Mouse (Mus musculus) liver, embryonic 11.5 days (tissue): ENCODE data around the gene Clip2. TPM values are rescaled to one million over a fixed set of nuclear protein-coding genes. Genes with fewer than 3 reads are reported as not detected.

Experiments
- ATAC-seq: fragments of 200-750 bp; cut with Nextera tagmentation; replicated peaks from 2 replicates; pipeline ENCODE4 v1.8.0; 2017; ENCODE audit warnings: moderate number of reproducible peaks, mild to moderate bottlenecking, moderate TSS enrichment, moderate library complexity; ENCODE audit not compliant: low FRiP score
- DNase-seq: peaks from one replicate; pipeline ENCODE4 v3.0.0-alpha.2; 2017; ENCODE audit warnings: low spot score
- H3K27ac ChIP-seq: fragments of 300-500 bp; sonication (generic); 2 replicates; pipeline ENCODE4 v1.5.1; 2014; ENCODE audit warnings: mild to moderate bottlenecking, low read depth, low read length, control low read depth
- H3K27me3 ChIP-seq: fragments of 300-500 bp; sonication (generic); replicated peaks from 2 replicates; pipeline ENCODE4 v1.6.1; 2014; ENCODE audit warnings: low read length, mixed read lengths; ENCODE audit not compliant: control insufficient read depth, insufficient read depth
- H3K36me3 ChIP-seq: fragments of 300-500 bp; sonication (generic); 2 replicates; pipeline ENCODE4 v1.6.1; 2014; ENCODE audit warnings: mild to moderate bottlenecking, low read length, moderate library complexity, mixed read lengths; ENCODE audit not compliant: control insufficient read depth, insufficient read depth
- H3K4me1 ChIP-seq: fragments of 300-500 bp; sonication (generic); replicated peaks from 2 replicates; pipeline ENCODE4 v1.6.1; 2014; ENCODE audit warnings: low read length, mixed read lengths; ENCODE audit not compliant: control insufficient read depth, insufficient read depth
- H3K4me2 ChIP-seq: fragments of 300-500 bp; sonication (generic); 2 replicates; pipeline ENCODE4 v1.6.1; 2014; ENCODE audit warnings: mild to moderate bottlenecking, control low read depth, moderate library complexity
- H3K4me3 ChIP-seq: fragments of 300-500 bp; sonication (generic); 2 replicates; pipeline ENCODE4 v1.5.1; 2014; ENCODE audit warnings: low read depth, low read length, control low read depth
- H3K9ac ChIP-seq: fragments of 300-500 bp; sonication (generic); 2 replicates; pipeline ENCODE4 v1.6.1; 2014; ENCODE audit warnings: low read depth, low read length, control low read depth
- H3K9me3 ChIP-seq: fragments of 300-500 bp; sonication (generic); 2 replicates; pipeline ENCODE4 v1.6.1; 2016; ENCODE audit warnings: low read length, inconsistent platforms, mixed read lengths; ENCODE audit not compliant: control insufficient read depth
- WGBS: fragments of 180-500 bp; shearing (Covaris S2); extraction: QIAGEN DNeasy Blood & Tissue Kit; methylation state at CpG from one replicate; pipeline ENCODE4 v1.1.7; 2014; 5-methylcytosine and 5-hydroxymethylcytosine counted together
- polyA plus RNA-seq: library from polyadenylated mRNA; unstranded; fragments of >200 nt; fragmentation: Nextera tagmentation; extraction: Ambion mirVana; gene quantifications from 2 replicates; pipeline ENCODE4 v1.2.1, GENCODE M21; 2014

Gene Clip2
- polyA plus RNA-seq, 1 experiment from 2014 or later = 1.7 TPM

- Histone ChIP-seq H3K27me3 (no peaks in the 10 kb centered on the region), H3K4me1 (peaks cover 6% of the 10 kb centered on the region; the same call in 1 of the 2 replicates), H3K9me3 (no peaks in the 10 kb centered on the region), H3K36me3 (no peaks in the 10 kb centered on the region), H3K27ac (no peak overlapping the region; the same call in 1 of the 2 replicates), H3K9ac (peak overlapping the region; percentile 22; the same call in 1 of the 2 replicates), H3K4me3 (no peak overlapping the region), H3K4me2 (peak overlapping the region; percentile 28)
- ATAC-seq = peak; percentile 87
- 49% methylated on average over 11 of the region's 11 CpGs for WGBS
- DNase-seq = peak; percentile 82
Observed at GRCm38 (mm10) chr5:134494142-134494541, 58.1 kb downstream of the Clip2 start.

GRCm38 (mm10) chr5:134492956-134493355 is 59.3 kb downstream of the Clip2 start:
- Histone ChIP-seq H3K36me3 (no peaks in the 10 kb centered on the region), H3K9me3 (no peaks in the 10 kb centered on the region)
- WGBS = 89% methylated on average over 4 of the region's 4 CpGs

DNA sequence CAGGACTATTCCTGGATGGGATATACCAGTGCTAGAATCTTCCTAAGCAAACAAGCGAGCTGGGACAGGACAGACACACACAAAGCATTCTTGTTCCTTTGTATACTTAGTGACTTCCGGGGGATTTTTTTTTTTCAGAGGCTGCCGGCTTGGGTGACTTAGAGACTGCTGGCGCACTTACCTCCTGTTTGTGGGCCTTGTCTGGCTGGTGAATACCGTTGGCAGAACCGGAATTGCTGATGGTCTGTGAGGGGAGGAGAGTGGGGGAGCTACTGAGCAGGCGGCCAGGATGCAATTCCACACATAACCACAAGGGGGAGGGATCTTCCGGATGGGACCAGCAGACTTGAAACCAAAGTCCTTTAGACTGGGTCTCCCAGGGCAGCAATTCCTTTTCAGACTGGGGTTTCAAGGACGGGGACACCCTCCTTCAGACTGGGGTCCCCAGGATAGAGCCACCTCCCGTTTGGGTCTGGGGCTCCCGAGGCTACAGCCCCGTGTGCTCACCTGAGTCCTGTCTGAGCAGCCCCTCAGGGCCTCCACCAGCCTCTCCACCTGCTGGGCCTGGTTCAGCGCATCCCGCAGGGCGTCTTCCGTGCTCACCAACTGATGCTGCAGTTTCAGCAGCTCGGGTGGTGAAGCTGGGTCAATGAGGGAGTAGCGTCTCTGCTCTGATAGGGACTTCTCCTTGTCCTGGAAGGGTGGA is 60.4 kb downstream of the Clip2 start:
- 30% methylated on average over 18 of the region's 18 CpGs for WGBS
- no peak overlapping the region for H3K9ac ChIP-seq
- no peaks in the 10 kb centered on the region for H3K36me3 ChIP-seq
- no peak overlapping the region for H3K27ac ChIP-seq
- H3K9me3 ChIP-seq = no peaks in the 10 kb centered on the region
- ATAC-seq (peak; percentile 51), DNase-seq (peak; percentile 85)
- H3K27me3 ChIP-seq = no peaks in the 10 kb centered on the region
- H3K4me3 ChIP-seq = no peak overlapping the region
- H3K4me1 ChIP-seq = peaks cover 6% of the 10 kb centered on the region; the same call in 1 of the 2 replicates
- peak overlapping the region; percentile 37; the same call in 1 of the 2 replicates for H3K4me2 ChIP-seq

More at GRCm38 (mm10) chr5:134492956-134493355, 59.3 kb downstream of the Clip2 start:
- H3K27ac ChIP-seq = no peak overlapping the region
- no peak for ATAC-seq
- H3K4me1 ChIP-seq = peaks cover 6% of the 10 kb centered on the region; the same call in 1 of the 2 replicates
- H3K27me3 ChIP-seq = no peaks in the 10 kb centered on the region
- no peak overlapping the region for H3K4me3 ChIP-seq
- no peak overlapping the region for H3K4me2 ChIP-seq
- DNase-seq = no peak
- H3K9ac ChIP-seq = no peak overlapping the region

GRCm38 (mm10) chr5:134491206-134491605 is 61.0 kb downstream of the Clip2 start:
- DNase-seq = no peak
- ATAC-seq = no peak
- no peak overlapping the region for H3K27ac ChIP-seq
- no peaks in the 10 kb centered on the region for H3K27me3 ChIP-seq
- no peak overlapping the region for H3K4me3 ChIP-seq
- no peak overlapping the region for H3K9ac ChIP-seq
- no peak overlapping the region for H3K4me2 ChIP-seq
- H3K9me3 ChIP-seq = no peaks in the 10 kb centered on the region
- 82% methylated on average over 2 of the region's 2 CpGs for WGBS
- no peaks in the 10 kb centered on the region for H3K36me3 ChIP-seq
- H3K4me1 ChIP-seq = peaks cover 6% of the 10 kb centered on the region; the same call in 1 of the 2 replicates

- WGBS = 82% methylated on average over 12 of the region's 12 CpGs
- ATAC-seq (no peak), DNase-seq (no peak)
- Histone ChIP-seq H3K27ac (no peak overlapping the region), H3K4me3 (no peak overlapping the region), H3K9me3 (no peaks in the 10 kb centered on the region), H3K27me3 (no peaks in the 10 kb centered on the region), H3K9ac (no peak overlapping the region), H3K4me2 (no peak overlapping the region), H3K4me1 (peaks cover 6% of the 10 kb centered on the region; the same call in 1 of the 2 replicates), H3K36me3 (no peaks in the 10 kb centered on the region)
Observed at GRCm38 (mm10) chr5:134490465-134490864, 61.8 kb downstream of the Clip2 start.

DNA sequence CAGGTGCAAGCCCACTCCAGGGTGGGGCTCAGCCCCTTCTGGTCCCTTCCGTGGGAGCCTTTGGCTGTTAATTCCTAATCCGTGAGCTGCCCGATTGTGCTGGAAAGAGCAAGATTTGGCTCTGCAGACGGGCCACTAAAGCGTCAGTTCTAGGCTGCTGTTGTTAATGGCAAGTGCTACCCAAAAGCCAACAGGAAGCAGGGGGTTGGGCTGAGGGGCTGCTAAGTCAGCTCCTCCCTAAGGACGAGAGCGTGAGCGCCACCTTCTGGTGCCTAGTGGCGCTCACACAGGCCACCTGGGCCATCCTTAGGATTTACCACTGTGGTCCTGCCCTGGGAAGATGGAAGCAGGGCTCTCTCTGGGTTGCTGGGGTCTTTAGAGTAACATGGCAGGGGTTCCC is 62.7 kb downstream of the Clip2 start:
- peak overlapping the region; percentile 34 for H3K4me2 ChIP-seq
- WGBS = 21% methylated on average over 9 of the region's 9 CpGs
- peaks cover 6% of the 10 kb centered on the region; the same call in 1 of the 2 replicates for H3K4me1 ChIP-seq
- H3K36me3 ChIP-seq = no peaks in the 10 kb centered on the region
- H3K27me3 ChIP-seq = no peaks in the 10 kb centered on the region
- ATAC-seq (0 out of 2 replicates have a peak, but pooled peaks have one; percentile 28), DNase-seq (no peak)
- H3K9me3 ChIP-seq = no peaks in the 10 kb centered on the region
- no peak overlapping the region for H3K4me3 ChIP-seq
- no peak overlapping the region; the same call in 1 of the 2 replicates for H3K9ac ChIP-seq
- H3K27ac ChIP-seq = no peak overlapping the region

DNA sequence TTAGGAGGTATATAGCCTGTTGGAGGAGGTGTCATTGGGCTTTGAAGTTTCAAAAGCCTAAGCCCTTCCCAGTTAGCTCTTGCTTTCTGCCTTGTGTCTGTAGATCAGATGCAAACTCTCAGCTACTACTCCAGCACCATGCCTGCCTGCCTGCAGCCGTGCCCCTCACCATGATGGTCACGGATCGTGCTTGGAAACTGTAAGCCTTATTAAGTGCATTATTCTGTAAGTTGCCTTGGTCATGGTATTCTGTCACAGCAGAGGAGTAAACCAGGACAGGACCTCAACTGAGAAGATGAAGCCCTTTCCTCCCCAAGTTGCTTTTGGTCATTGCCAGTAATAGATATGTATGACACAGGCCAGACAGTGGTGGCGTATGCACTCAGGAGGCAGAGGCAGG is 63.6 kb downstream of the Clip2 start:
- no peaks in the 10 kb centered on the region for H3K27me3 ChIP-seq
- 90% methylated on average over 4 of the region's 4 CpGs for WGBS
- no peak overlapping the region for H3K27ac ChIP-seq
- no peak for DNase-seq
- no peak overlapping the region for H3K4me2 ChIP-seq
- no peak overlapping the region for H3K4me3 ChIP-seq
- no peaks in the 10 kb centered on the region for H3K9me3 ChIP-seq
- peaks cover 6% of the 10 kb centered on the region; the same call in 1 of the 2 replicates for H3K4me1 ChIP-seq
- H3K36me3 ChIP-seq = no peaks in the 10 kb centered on the region
- H3K9ac ChIP-seq = no peak overlapping the region
- ATAC-seq = no peak

- H3K4me1 ChIP-seq = peaks cover 6% of the 10 kb centered on the region; the same call in 1 of the 2 replicates
- no peak for DNase-seq
- H3K27me3 ChIP-seq = no peaks in the 10 kb centered on the region
- no peak overlapping the region for H3K4me2 ChIP-seq
- ATAC-seq = no peak
- 70% methylated on average over 10 of the region's 10 CpGs for WGBS
- H3K9me3 ChIP-seq = no peaks in the 10 kb centered on the region
- no peaks in the 10 kb centered on the region for H3K36me3 ChIP-seq
- no peak overlapping the region for H3K9ac ChIP-seq
- no peak overlapping the region for H3K27ac ChIP-seq
- no peak overlapping the region for H3K4me3 ChIP-seq
Observed at GRCm38 (mm10) chr5:134488042-134488441, 64.2 kb downstream of the Clip2 start.
